Comparison of ENCODE assay signal across 21 mouse cellular contexts in the genomic region with DNA sequence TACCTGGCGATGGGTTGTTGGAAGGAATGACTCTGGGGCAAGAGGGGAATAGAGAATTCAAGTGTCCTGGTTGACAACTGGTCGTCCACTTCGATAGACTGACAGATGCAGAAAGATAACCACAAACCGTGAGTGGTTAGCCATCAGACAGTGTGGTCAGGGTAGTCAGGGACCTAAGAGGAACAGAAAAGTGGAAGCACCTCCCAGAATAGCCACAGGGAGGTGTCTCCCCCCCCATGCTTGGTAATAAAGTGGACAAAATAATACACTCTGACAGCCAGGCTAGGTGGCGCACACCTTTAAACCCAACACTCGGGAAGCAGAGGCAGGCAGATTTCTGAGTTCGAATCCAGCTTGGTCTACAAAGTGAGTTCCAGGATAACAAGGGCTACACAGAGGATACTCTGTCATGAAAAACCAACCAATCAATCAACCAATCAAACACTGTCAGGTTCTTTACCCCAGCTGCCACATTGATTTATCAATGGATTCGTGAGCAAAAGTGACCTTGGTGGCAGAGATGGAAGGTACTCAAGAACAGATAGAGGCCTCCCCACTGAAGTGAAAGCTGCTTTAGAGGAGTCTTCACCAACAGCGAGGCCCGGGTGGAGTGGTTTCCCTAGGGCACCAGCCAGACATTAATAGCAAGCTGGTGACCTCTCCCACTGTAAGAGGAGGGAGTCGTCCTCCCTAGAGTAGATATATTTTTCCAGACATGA. TPM values are rescaled to one million over a fixed set of nuclear protein-coding genes. Genes with fewer than 3 reads are reported as not detected.
DNase-seq lines count a peak whose midpoint lies in the region; ATAC-seq and TF ChIP-seq lines count a peak whose summit lies in the region.
"Had no signal": no experiment of that assay in that cellular context is flagged by ENCODE, and none has a peak within 500 bp of the region (broad histone marks: within the 10 kb centered on the region; RNA-seq: fewer than 3 reads in every experiment).

No protein-coding gene starts in this region.

- ATAC-seq in liver, embryonic 11.5 days (replicated peaks; ENCODE audit: low FRiP score) = no peak
- peak; percentile 81 for ATAC-seq in megakaryocyte, adult 5-6 weeks (ENCODE audit: poor library complexity, severe bottlenecking)
- no peak for ATAC-seq in hindbrain, embryonic 16.5 days
- ATAC-seq in frontal cortex, adult (ENCODE audit: low TSS enrichment) = no peak
- no peak for ATAC-seq in kidney, embryonic 16.5 days (ENCODE audit: low FRiP score, low TSS enrichment)
- ATAC-seq: midbrain, embryonic 15.5 days; Patski had no signal

- no peaks in the 10 kb centered on the region for H3K36me3 ChIP-seq in liver, embryonic 11.5 days (ENCODE audit: control insufficient read depth, insufficient read depth, low read length)
- no peaks in the 10 kb centered on the region for H3K36me3 ChIP-seq in splenic B cell, adult 2 months (ENCODE audit: control insufficient read depth, insufficient read depth, low read length, poor library complexity, severe bottlenecking)
- H3K36me3 ChIP-seq in hindbrain, embryonic 16.5 days (ENCODE audit: control insufficient read depth, insufficient read depth, low read length) = no peaks in the 10 kb centered on the region
- H3K36me3 ChIP-seq in kidney, embryonic 16.5 days (ENCODE audit: insufficient read depth, low read length) = no peaks in the 10 kb centered on the region
- H3K36me3 ChIP-seq: forebrain, embryonic 12.5 days; limb, embryonic 10.5 days; liver, embryonic 13.5 days; midbrain, embryonic 15.5 days had no signal

- H3K27ac ChIP-seq in liver, embryonic 11.5 days (ENCODE audit: low read depth, low read length) = no peak overlapping the region
- H3K27ac ChIP-seq in bone marrow macrophage, adult 2 months (ENCODE audit: insufficient read depth, low read depth, low read length) = peak overlapping the region; percentile 0; the same call in 1 of the 2 replicates
- no peak overlapping the region for H3K27ac ChIP-seq in hindbrain, embryonic 16.5 days (ENCODE audit: low read depth, low read length)
- no peak overlapping the region for H3K27ac ChIP-seq in kidney, embryonic 16.5 days (ENCODE audit: low read length)
- H3K27ac ChIP-seq: forebrain, embryonic 12.5 days; left cerebral cortex, adult 2 months; limb, embryonic 10.5 days; liver, embryonic 13.5 days; midbrain, embryonic 15.5 days had no signal

- TF ChIP-seq POLR2A in bone marrow macrophage, adult 2 months (IDR thresholded peaks at IDR 0.05; ENCODE audit: borderline replicate concordance, low read depth, low read length) = no peak

- no peak overlapping the region for H3K4me2 ChIP-seq in liver, embryonic 11.5 days
- H3K4me2 ChIP-seq in hindbrain, embryonic 16.5 days (ENCODE audit: low read length) = no peak overlapping the region
- H3K4me2 ChIP-seq in kidney, embryonic 16.5 days (replicated peaks; ENCODE audit: low read depth, low read length) = no peak overlapping the region
- H3K4me2 ChIP-seq: forebrain, embryonic 12.5 days; liver, embryonic 13.5 days; midbrain, embryonic 15.5 days had no signal

- no peaks in the 10 kb centered on the region for H3K27me3 ChIP-seq in liver, embryonic 11.5 days (replicated peaks; ENCODE audit: control insufficient read depth, insufficient read depth, low read length)
- no peaks in the 10 kb centered on the region for H3K27me3 ChIP-seq in splenic B cell, adult 2 months (ENCODE audit: control insufficient read depth, insufficient read depth, low read length, poor library complexity, severe bottlenecking)
- no peaks in the 10 kb centered on the region for H3K27me3 ChIP-seq in hindbrain, embryonic 16.5 days (replicated peaks; ENCODE audit: control insufficient read depth, insufficient read depth, low read length)
- no peaks in the 10 kb centered on the region for H3K27me3 ChIP-seq in kidney, embryonic 16.5 days (ENCODE audit: insufficient read depth, low read length)
- H3K27me3 ChIP-seq: forebrain, embryonic 12.5 days; liver, embryonic 13.5 days; midbrain, embryonic 15.5 days; Patski had no signal

- H3K4me3 ChIP-seq in liver, embryonic 11.5 days (ENCODE audit: low read depth, low read length) = no peak overlapping the region
- no peak overlapping the region for H3K4me3 ChIP-seq in bone marrow macrophage, adult 2 months (ENCODE audit: insufficient read depth, low read length)
- no peak overlapping the region for H3K4me3 ChIP-seq in hindbrain, embryonic 16.5 days (ENCODE audit: low read length)
- H3K4me3 ChIP-seq in kidney, embryonic 16.5 days (ENCODE audit: low read length) = no peak overlapping the region
- H3K4me3 ChIP-seq: forebrain, embryonic 12.5 days; left cerebral cortex, adult 2 months; limb, embryonic 10.5 days; liver, embryonic 13.5 days; midbrain, embryonic 15.5 days had no signal

- TF ChIP-seq CTCF in bone marrow macrophage, adult 2 months (IDR thresholded peaks at IDR 0.05; ENCODE audit: low read depth, low read length) = no peak

- H3K4me1 ChIP-seq in liver, embryonic 11.5 days (replicated peaks; ENCODE audit: control insufficient read depth, insufficient read depth, low read length) = peaks cover 7% of the 10 kb centered on the region; the same call in 1 of the 2 replicates
- H3K4me1 ChIP-seq in bone marrow macrophage, adult 2 months (ENCODE audit: control insufficient read depth, insufficient read depth, low read length) = peaks cover 28% of the 10 kb centered on the region
- no peaks in the 10 kb centered on the region for H3K4me1 ChIP-seq in hindbrain, embryonic 16.5 days (ENCODE audit: control insufficient read depth, insufficient read depth, low read depth, low read length)
- no peaks in the 10 kb centered on the region for H3K4me1 ChIP-seq in kidney, embryonic 16.5 days (ENCODE audit: insufficient read depth, low read length)
- H3K4me1 ChIP-seq: forebrain, embryonic 12.5 days; midbrain, embryonic 15.5 days had no signal

- WGBS in liver, embryonic 11.5 days = 54% methylated on average over 11 of the region's 11 CpGs
- WGBS in hindbrain, embryonic 16.5 days = 92% methylated on average over 11 of the region's 11 CpGs
- 79% methylated on average over 11 of the region's 11 CpGs for WGBS in kidney, embryonic 16.5 days

- DNase-seq in liver = peak; percentile 15
- DNase-seq in liver, embryonic 11.5 days (ENCODE audit: low spot score) = no peak
- DNase-seq in splenic B cell, adult 2 months (ENCODE audit: low read depth, low spot score) = peak; percentile 73
- DNase-seq: adrenal gland, postnatal 14 days; cerebellum, adult 2 months; gastrocnemius, postnatal 25 days; kidney, adult 8-10 months; kidney, postnatal 36 days; liver, embryonic 13.5 days; thymus, postnatal 36 days had no signal

- H3K9ac ChIP-seq in liver, embryonic 11.5 days (ENCODE audit: low read depth, low read length) = no peak overlapping the region
- no peak overlapping the region for H3K9ac ChIP-seq in hindbrain, embryonic 16.5 days (ENCODE audit: low read depth, low read length)
- no peak overlapping the region for H3K9ac ChIP-seq in kidney, embryonic 16.5 days (replicated peaks; ENCODE audit: low read length)
- H3K9ac ChIP-seq: forebrain, embryonic 12.5 days; liver, embryonic 13.5 days; midbrain, embryonic 15.5 days had no signal

- H3K9me3 ChIP-seq in liver, embryonic 11.5 days (ENCODE audit: control insufficient read depth, low read length) = no peaks in the 10 kb centered on the region
- no peaks in the 10 kb centered on the region for H3K9me3 ChIP-seq in hindbrain, embryonic 16.5 days (ENCODE audit: control insufficient read depth, low read length)
- H3K9me3 ChIP-seq in kidney, embryonic 16.5 days (ENCODE audit: low read length) = no peaks in the 10 kb centered on the region
- H3K9me3 ChIP-seq: forebrain, embryonic 12.5 days; limb, embryonic 10.5 days; liver, embryonic 13.5 days; midbrain, embryonic 15.5 days had no signal

RNA-seq across cellular contexts. Expression of gene Il17ra, which starts 10.5 kb away (rescaled TPM):
- polyA plus RNA-seq in liver, embryonic 11.5 days (2014; fragmentation: Nextera tagmentation; extraction: Ambion mirVana) = 6.8 and 8.7 TPM in 2 replicates
- 17.6 and 23.6 TPM in 2 replicates for polyA plus RNA-seq in bone marrow macrophage, adult 2 months (2012; ENCODE audit: insufficient read depth, insufficient read length, missing spikeins)
- 93.8 and 108 TPM in 2 replicates for total RNA-seq in megakaryocyte, adult 5-6 weeks (2015)
- total RNA-seq in megakaryocyte, adult 5-6 weeks (2017) = 76.6 and 79.8 TPM in 2 replicates
- polyA plus RNA-seq in hindbrain, embryonic 16.5 days (2015; fragmentation: Nextera tagmentation; extraction: Ambion mirVana) = 4.9 and 6.1 TPM in 2 replicates
- 4.6 and 5.1 TPM in 2 replicates for polyA plus RNA-seq in kidney, embryonic 16.5 days (2015; fragmentation: Nextera tagmentation; extraction: Ambion mirVana)

RNA-seq across cellular contexts. Expression of gene Tmem121b, which starts 41.1 kb away (rescaled TPM):
- 0.07 TPM in 1 of 2 replicates, not detected in the other for polyA plus RNA-seq in liver, embryonic 11.5 days (2014; fragmentation: Nextera tagmentation; extraction: Ambion mirVana)
- polyA plus RNA-seq in bone marrow macrophage, adult 2 months (2012; ENCODE audit: insufficient read depth, insufficient read length, missing spikeins) = not detected in 2 replicates
- total RNA-seq in megakaryocyte, adult 5-6 weeks (2015) = 0.05 TPM in 1 of 2 replicates, not detected in the other
- total RNA-seq in megakaryocyte, adult 5-6 weeks (2017) = not detected in 2 replicates
- 2.6 and 2.7 TPM in 2 replicates for polyA plus RNA-seq in hindbrain, embryonic 16.5 days (2015; fragmentation: Nextera tagmentation; extraction: Ambion mirVana)
- 0.04 TPM in 2 replicates for polyA plus RNA-seq in kidney, embryonic 16.5 days (2015; fragmentation: Nextera tagmentation; extraction: Ambion mirVana)
- total RNA-seq: gastrocnemius, postnatal 25 days; megakaryocyte-erythroid progenitor cell, adult 5-6 weeks had no signal
- polyA plus RNA-seq: liver, embryonic 13.5 days had no signal
